Mouse (Mus musculus): Measurements from ENCODE around the gene Acot4.
"Not testable (repeated sequence)": the region's sequence is repeated elsewhere in the genome, so short reads cannot be mapped to it uniquely, and the experiment has no call there.

Acot4 gene

DNA sequence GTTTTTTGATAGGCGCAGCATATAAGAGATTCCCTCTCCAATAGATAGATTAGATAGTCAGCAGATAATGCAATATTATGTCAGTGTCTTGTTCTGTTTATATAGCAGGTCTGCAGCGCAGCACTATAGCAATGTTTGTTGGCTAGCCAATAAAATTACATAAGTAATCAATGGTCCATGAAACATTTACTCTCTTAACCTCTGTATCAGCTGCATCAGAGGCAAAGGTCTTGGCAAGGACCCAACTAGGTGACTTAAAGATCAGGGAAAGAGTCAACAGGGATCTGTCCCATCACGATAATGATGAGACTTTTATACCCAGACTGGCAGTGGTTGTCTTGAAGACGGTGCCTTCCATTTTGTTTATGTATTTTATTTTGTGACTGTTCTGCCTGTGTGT, 5.3 kb upstream of the Acot4 start:
- DNase-seq = no peak

DNA sequence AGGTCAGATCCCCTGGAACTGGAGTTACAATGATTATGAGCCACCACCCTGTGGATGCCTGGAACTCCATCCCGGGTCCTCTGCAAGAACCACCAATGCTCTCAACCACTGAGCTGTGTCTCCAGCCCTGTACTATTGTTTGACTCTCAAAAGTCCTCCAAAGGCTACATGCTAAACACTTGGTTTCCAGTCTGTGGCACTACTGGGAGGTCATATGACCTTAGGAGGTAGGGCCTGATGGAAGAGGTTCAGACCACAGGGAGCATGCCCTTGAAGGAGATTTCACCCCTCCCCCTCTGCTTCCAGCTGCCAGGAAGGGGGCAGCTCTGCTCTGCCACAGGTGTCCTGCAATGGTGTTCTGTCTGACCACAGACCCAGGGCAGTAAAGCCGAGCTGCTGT, 4.9 kb upstream of the Acot4 start:
- DNase-seq = not testable (repeated sequence)

DNA sequence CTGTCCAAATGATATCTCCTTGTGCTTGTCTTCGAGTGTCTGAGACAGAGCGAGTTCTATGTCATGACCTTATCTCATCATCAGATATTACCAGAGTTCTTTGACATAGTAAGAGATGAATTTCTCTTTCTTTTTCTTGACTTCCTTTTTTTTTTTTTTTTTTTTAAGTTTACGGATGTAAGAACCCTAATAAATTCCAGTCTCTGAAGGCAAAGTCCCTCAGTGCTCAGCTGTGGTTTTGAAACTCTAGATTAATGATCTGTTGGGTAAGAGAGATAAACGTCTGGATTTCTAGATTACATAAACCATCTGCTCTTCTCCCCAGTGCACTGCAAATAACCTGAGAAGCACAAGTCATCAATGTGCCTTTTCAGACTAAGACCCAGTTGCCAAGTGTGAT, 4.1 kb upstream of the Acot4 start:
- DNase-seq = no peak

DNA sequence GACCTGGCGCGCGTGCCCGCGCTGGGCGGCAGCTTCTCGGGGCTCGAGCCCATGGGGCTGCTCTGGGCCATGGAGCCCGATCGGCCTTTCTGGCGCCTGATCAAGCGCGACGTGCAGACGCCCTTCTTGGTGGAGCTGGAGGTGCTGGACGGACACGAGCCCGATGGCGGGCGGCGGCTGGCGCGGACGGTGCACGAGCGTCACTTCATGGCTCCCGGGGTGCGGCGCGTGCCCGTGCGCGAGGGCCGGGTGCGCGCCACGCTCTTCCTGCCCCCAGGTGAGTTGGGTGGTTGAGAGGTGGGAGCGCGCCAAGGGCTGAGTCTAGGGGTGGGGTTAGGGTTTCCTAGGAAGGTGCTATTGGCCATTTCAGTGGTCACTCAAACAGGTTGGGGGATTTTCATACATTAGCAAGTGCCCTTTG, 522 bp downstream of the Acot4 start, which contains the start of gene Gm49366:
Gene Gm49366 (plus strand): TSS at position 245 of the 421 bp plus-strand sequence.
- peak; percentile 45 for DNase-seq

DNA sequence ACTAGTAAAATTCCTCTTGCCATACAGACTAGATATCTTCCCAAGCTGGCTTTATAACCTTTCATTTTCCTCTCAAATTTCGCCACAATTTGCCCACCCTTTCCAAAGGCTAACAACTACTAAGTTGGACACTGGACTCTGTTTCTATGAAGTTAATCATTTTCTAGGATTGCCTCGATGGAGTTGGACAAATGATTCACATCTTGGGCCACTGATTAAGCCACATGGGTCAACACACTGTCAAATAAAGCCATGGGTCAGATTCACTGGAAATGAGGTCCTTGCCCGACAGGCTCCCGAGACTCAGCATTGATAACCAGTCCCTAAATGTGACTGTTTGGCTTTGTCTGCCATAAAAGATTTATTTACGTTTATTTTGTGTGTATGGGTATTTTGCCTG, 4.1 kb downstream of the Acot4 start:
- no peak for DNase-seq

DNA sequence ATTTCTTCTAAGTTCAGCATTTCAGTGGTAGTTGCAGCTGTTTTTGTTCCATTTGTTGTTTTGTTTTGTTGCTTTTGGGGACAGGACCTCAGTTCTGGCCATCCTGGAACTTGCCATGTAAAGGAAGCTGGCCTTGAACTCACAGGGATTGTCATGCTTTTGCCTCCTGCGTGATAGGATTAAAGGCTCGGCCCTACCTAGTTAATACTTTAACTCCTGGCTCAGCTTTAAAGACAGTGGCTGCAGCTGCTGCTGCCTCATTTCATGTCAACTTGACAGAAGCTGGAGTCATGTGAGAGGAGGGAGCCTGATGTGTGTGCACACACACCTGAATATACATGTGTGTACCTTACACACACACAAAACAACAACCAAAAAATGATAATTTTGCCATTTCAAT, 5.9 kb downstream of the Acot4 start:
- DNase-seq = no peak

DNA sequence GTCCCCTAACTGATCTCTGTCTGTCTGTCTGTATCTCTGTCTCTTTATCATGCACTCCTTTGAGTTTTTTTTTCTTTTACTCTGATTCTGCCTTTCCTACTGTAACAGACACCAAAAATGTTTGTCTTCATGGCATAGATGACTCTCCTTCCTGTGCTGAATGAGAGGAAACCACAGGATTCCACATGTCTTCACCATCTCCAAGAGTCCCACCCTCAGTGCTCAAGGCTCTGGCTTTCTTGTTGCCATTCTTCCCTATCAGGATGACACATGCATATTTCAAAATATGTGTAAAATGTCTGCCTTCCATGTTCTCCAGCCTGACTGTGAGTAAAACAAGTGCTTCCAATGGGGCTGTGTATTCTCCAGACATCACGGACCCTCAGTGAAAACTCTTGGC, 8.7 kb downstream of the Acot4 start:
- DNase-seq = no peak

DNA sequence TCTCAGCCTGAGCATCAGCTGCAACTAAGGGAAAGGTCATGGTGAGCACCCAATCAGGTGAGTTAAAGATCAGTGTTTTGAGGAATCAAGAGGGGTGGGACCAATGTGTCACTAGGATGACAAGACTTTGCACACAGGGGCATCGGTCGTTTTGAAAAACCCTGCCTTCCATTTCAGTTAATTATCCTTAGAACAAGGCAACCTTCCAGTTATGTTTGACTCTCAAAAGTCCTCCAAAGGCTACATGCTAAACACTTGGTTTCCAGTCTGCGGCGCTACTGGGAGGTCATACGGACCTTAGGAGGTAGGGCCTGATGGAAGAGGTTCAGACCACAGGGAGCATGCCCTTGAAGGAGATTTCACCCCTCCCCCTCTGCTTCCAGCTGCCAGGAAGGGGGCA, 12.6 kb downstream of the Acot4 start:
- not testable (repeated sequence) for DNase-seq

DNA sequence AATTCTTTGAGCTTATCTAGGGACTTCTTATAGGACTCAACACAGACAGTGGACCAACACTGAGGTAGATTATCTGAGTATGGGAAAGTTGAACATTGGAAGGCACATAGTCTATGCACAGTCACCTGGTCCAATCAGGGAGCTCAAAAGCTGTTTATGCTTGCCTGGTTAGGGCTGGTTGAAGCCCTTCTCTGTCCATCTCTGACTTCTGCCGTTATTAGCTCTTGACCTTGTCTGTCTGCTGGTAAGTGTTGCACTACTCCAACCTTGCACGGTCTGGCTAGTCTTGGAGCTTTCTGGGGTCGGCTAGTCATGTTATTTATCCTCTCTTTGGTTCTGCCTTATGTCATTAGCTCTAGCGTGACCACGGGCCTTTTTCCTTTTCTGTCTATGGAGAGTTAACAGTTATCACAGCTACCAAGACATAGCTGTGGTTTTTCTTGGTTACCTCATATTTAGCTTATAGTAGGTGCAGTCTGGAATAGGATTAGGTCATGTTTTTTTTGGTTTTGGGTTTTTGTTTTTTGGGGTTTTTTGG, 13.8 kb downstream of the Acot4 start, which contains the start of gene Acot3:
Gene Acot3 (plus strand): TSS at position 208 of the 538 bp plus-strand sequence.
- DNase-seq = no peak

DNA sequence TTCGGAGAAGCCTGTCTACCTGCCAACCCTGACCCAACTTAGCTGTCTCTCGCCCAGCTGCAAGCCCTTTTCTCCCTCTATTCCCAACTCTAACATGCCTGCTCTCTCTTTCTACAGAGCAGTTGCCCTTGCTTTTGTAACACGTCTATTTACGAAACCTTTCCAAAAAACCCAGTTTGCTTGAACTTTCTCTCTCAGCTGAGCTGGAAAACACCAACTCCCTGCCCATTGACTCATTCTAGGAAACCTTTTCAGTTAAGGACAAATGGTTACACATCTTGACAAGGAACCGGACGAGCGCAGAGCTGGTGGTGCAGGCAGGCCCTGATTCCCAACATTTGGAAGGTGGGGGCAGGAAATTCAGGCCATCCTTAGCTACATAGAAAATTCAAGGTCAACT, 14.4 kb downstream of the Acot4 start:
- no peak for DNase-seq

DNA sequence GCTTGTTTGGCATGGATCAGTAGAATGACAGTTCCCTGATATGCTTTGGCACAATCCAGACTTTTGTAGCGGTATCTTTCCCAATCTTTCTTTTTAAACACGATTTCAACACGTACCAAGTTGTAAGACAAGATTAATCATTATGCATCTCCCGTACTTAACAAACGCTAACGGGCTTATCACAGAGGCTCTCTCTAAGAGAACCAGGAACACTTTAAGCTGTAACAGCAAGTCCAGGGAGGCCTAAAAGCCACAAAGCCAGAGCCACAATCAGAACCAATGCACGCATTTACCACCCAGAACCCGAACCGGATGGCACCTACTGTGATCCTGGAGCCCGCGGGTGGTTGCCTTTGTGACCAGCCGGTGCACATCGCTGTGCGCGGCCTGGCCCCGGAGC, 15.0 kb downstream of the Acot4 start:
- no peak for DNase-seq

DNA sequence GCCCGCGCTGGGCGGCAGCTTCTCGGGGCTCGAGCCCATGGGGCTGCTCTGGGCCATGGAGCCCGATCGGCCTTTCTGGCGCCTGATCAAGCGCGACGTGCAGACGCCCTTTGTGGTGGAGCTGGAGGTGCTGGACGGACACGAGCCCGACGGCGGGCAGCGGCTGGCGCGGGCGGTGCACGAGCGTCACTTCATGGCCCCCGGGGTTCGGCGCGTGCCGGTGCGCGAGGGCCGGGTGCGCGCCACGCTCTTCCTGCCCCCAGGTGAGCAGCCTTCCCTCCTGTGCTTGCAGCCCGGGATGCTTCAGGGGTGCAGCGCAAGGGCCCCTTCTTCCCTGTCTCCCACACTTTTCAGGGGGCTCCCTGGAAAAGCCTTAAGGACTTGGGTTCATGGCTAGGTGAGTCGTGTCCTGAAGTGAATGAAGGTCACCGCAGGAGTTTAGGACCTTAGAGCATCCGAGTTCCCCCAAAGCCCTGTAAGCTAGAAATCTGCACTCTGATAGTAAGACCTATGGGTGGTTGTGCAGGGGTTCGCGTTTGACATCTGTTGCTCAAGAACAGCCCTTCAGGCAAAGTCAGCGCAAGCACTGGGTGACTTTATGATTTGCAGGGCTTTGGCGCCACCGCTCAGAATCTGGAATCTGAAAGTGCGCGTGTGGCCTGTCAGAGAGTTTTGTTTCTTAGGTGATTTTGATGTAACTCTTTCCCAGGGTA, 15.7 kb downstream of the Acot4 start:
- no peak for DNase-seq

DNA sequence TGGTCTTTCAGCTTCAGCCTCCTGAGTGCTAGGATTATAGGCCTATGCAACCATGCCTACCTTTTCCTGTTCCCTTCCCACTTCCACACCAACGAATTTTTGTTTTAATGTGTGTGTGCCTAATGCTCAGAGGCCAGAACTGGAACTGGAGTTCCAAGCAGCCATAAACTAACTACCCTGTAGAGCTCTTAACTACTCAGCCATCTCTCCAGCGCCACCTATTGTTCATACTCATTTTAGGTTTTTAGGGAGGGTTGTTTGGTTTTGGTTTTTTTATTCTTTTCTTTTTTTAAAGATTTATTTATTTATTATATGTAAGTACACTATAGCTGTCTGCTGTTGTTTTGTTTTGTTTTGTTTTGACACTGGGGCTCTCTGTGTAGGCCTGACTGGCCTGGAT, 22.8 kb downstream of the Acot4 start:
- DNase-seq = no peak

DNA sequence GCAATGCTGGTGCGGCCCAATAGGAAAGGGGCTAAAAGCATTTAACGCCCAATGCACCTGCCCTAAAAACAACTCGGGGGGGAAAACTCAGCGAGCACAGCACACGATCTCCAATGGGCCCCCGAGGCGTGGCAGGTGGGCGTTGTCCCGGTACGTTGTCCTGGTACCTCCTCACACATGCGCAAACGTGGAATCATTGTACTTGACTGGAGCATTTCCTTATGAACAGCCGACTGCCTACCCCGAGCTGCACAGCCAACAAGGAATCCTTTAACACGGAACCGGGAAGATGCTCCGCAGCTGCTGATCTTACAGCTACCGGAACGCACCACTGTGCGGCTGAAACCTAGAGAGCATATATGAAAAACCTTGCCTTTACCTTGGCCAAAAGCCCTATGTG, 24.2 kb downstream of the Acot4 start:
- no peak for DNase-seq

DNA sequence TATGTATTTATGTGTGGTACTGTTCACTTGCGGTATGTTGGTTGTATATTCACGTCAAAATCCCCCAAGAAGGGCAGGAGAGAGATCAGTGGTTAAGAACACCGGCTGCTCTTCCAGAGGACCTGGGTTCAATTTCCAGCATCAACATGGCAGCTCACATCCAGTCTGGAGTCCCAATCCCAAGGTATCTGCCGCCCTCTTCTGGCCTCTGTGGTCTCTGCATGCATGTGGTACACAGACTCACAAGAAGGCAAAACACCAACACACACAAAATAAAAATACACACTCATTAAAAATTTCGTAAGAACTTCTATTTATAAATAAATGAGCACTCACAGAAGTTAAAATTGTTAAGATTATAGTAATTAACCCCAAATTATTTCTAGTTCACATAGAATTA, 25.0 kb downstream of the Acot4 start:
- DNase-seq = no peak

DNA sequence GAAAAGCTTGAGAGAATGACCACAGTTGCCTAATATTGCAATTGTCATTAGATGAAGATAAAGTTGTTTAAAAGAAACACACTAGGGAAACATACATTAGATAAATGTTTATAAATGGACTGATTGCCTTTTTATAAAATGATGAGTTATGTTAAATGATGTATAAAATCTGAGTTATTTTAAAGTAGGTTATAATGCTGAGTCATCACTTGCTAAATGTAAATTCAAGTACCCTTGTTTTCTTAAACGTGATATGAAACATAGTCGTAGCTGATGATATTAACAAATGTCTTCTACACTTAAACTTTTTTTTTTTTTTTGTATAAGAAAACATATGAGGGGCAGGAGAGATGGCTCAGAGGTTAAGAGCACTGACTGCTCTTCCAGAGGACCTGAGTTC, 25.7 kb downstream of the Acot4 start:
- DNase-seq = no peak

DNA sequence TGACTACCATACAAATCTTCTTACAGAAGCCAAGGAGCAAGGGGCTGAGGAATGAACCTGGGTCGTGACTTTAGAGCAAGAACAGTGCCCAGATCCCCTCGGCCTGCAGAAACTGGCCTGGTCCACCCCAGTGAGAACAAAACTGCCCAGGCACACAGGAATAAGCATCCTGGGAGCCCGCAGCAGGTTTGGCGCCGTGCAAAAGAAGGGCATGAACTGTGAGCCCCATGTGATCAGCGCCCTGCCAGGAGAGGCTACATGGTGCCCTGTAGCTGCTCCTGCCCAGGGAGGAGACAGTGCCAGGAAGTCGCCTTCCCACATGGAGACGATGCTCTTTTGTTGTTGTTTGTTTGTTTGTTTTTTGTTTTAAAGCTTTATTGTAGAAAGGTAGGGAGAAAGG, 26.4 kb downstream of the Acot4 start:
- no peak for DNase-seq

DNA sequence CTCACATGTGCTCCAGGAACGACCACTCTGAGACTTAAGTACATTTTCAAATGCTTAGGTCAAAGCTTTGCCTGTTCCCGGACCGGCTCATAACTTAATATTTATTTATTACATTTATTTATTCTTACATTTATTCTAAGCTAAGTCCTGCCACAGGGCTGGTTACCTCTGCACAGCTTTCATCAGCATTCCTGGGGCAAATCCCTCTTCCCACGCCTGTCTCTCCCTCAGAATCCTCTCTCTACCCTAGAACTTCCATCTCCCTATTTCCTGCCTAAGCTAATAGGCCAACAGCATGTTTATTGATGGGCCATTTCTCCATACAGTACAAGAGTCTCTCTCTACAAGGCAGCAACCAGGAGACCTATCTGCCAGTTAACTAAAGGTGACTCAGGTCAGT, 29.6 kb downstream of the Acot4 start:
- DNase-seq = no peak

DNA sequence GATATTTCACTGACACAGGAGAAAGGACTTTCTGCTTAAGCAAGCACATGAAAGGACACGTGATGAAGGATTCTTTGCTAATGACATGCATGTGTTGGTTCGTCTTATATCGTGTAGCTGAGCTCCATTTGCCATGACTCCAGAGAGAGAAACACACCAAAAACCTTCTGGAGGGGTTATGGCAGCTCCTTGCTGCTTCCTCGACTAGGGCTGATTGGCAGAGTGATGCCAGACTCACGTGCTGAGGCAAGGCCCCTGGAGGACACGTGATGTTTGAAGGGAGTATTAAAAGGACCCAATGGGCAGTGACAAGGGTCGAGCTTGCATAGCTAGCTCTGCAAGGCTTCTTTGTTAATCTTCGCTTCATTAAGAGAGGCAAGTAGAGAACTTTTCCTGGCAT, 30.1 kb downstream of the Acot4 start:
- DNase-seq = no peak

DNA sequence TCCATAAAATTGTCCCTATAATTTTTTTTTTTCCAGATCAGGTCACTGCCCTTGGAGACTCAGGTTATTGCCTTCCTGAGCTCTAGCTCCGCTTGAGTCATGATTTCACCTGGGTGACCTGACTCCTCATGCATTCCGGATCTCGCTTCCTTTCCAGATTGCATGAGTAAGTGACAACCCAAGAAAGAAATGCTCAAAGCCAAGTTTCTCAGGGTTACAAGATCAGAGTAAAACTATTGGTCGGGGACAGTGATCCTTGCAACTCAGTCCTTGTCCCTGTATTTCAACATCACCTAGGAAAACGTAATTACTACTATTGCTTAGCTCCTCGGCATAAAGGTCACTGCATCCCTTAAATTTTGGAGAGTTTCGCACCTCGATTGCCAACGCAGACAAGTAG, 30.8 kb downstream of the Acot4 start, which contains the start of gene Acot5:
Gene Acot5 (plus strand): TSS at position 340 of the 400 bp plus-strand sequence.
- no peak for DNase-seq

DNA sequence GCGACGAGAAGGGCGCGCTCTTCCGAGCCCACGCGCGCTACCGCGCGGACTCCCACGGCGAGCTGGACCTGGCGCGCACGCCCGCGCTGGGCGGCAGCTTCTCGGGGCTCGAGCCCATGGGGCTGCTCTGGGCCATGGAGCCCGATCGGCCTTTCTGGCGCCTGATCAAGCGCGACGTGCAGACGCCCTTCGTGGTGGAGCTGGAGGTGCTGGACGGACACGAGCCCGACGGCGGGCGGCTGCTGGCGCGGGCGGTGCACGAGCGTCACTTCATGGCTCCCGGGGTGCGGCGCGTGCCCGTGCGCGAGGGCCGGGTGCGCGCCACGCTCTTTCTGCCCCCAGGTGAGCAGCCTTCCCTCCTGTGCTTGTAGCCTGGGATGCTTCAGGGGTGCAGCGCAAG, 31.4 kb downstream of the Acot4 start:
- DNase-seq = peak; percentile 51

DNA sequence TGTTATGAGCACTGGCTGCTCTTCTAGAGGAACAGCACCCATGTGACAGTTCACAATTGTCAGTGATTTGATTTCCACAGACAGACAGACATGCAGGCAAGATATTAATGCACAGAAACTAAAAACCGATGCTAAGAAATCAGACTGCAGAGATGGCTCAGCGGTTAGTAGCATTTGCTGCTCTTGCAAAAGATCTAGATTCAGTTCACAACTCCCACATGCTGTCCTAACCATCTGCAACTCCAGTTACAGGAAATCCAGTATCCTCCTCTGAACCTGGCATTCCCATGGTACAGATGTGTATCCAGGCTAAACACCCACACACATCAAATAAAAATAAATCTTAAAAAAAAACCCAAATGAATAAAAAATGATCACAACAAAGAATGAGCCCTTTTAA, 33.5 kb downstream of the Acot4 start:
- DNase-seq = no peak

DNA sequence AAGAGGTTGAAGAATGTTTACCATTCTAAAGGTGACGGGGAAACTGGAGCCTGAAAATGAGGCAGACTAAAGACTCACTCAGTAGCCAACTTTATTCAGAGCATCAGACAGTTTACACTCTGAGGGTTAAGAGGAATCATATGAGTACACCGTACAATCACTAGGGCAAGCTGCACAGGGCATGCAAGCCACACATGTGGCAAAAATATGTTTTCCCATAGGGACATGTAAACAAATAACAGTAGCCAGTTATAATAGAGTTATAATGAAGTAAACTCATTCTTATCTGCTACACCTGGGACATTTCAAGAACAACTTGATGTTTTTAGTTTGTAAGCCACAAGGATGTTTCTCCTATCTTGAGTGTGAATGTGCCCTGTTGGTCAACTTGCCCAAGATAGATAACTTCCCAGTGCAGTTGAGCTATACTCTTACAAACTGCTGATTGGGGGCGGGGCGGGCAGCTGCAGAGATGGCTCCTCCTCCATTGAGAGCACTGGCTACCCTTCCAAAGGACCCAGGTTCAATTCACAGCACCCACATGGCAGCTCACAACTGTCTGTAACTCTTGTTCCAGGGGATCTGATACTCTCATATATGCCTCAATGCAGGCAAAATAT, 39.3 kb downstream of the Acot4 start:
- DNase-seq = no peak

DNA sequence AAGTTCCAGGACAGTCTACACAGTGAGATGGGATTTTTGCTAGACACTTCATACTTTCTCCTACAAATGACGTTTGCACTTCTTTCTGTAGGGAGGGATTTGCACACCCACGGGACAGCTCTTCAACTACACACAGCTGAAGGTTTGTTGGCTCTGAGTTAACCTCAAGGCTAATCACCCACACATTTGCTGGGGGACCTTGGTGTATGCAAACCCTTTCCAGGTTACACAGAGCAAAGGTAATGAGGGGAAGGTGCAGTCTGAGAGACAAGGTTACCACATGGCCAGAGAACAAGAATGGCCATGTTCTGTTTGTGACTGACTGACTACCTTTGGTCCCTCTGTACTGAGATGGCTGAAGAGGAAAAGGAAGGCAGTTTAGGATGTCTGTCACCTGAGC, 45.7 kb downstream of the Acot4 start:
- DNase-seq = no peak

DNA sequence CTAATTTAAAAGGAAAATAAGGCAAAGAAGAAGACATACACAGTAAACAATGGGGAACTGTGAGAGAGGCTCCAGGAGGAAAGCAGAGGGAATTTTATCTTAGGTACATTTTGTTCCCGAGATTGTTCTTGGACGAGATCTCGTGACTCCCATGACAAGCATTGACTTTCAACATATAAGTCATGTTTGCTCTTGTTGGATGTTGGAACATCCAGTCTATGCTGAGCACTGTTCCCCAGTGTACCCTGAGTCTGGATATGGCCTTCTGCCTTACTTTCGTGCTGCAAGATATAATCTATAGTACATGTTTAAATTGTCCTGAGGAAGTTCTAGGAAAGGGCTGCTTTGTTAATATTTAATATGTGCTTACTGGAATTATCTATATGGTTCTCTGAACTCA, 46.4 kb downstream of the Acot4 start:
- no peak for DNase-seq
